Mouse (Mus musculus) limb, embryonic 14.5 days (tissue): ENCODE measurements around the gene S100a11. TPM values are rescaled to one million over a fixed set of nuclear protein-coding genes. Genes with fewer than 3 reads are reported as not detected.

Experiments used
- ATAC-seq: fragments of 200-750 bp; cut with Nextera tagmentation; 2 replicates; pipeline ENCODE4 v1.8.0; 2017; ENCODE audit warnings: low read depth, moderate number of reproducible peaks, moderate TSS enrichment; ENCODE audit not compliant: low FRiP score
- DNase-seq: peaks from one replicate; pipeline ENCODE4 v3.0.0-alpha.2; 2015; ENCODE audit warnings: low spot score
- H3K27ac ChIP-seq: fragments of 300-500 bp; sonication (generic); replicated peaks from 2 replicates; pipeline ENCODE4 v1.5.1; 2014; ENCODE audit warnings: low read depth, mild to moderate bottlenecking, low read length, moderate library complexity, mixed read lengths
- H3K27me3 ChIP-seq: fragments of 300-500 bp; sonication (generic); 2 replicates; pipeline ENCODE4 v1.6.1; 2014; ENCODE audit warnings: low read length, mixed read lengths; ENCODE audit not compliant: control insufficient read depth, insufficient read depth
- H3K36me3 ChIP-seq: fragments of 300-500 bp; sonication (generic); 2 replicates; pipeline ENCODE4 v1.6.1; 2014; ENCODE audit warnings: mild to moderate bottlenecking, low read length, moderate library complexity, mixed read lengths; ENCODE audit not compliant: control insufficient read depth, insufficient read depth
- H3K4me1 ChIP-seq: fragments of 300-500 bp; sonication (generic); 2 replicates; pipeline ENCODE4 v1.6.1; 2014; ENCODE audit warnings: antibody characterized with exemption, low read length, mixed read lengths; ENCODE audit not compliant: control insufficient read depth, insufficient read depth
- H3K4me2 ChIP-seq: fragments of 300-500 bp; sonication (generic); replicated peaks from 2 replicates; pipeline ENCODE4 v1.6.1; 2014; ENCODE audit warnings: low read depth, mild to moderate bottlenecking, low read length, moderate library complexity; ENCODE audit not compliant: severe bottlenecking
- H3K4me3 ChIP-seq: fragments of 300-500 bp; sonication (generic); replicated peaks from 2 replicates; pipeline ENCODE4 v1.5.1; 2014; ENCODE audit warnings: low read length
- H3K9ac ChIP-seq: fragments of 300-500 bp; sonication (generic); 2 replicates; pipeline ENCODE4 v1.6.1; 2014; ENCODE audit warnings: mild to moderate bottlenecking, low read depth, low read length, moderate library complexity; ENCODE audit not compliant: severe bottlenecking
- H3K9me3 ChIP-seq: fragments of 300-500 bp; sonication (generic); 2 replicates; pipeline ENCODE4 v1.6.1; 2016; ENCODE audit warnings: low read length; ENCODE audit not compliant: control insufficient read depth
- POLR2A ChIP-seq: fragments of 200-500 bp; IDR thresholded peaks from 2 replicates; pipeline ENCODE4 v1.8.0; 2012; ENCODE audit warnings: inconsistent platforms, mild to moderate bottlenecking, moderate library complexity, borderline replicate concordance; ENCODE audit not compliant: insufficient read depth, insufficient read length; ENCODE audit errors: extremely low read depth
- WGBS: fragments of 180-500 bp; shearing (Covaris S2); extraction: QIAGEN DNeasy Blood & Tissue Kit; methylation state at CpG from one replicate; pipeline ENCODE4 v1.1.7; 2014; 5-methylcytosine and 5-hydroxymethylcytosine counted together
- polyA plus RNA-seq, 2 experiments: library from polyadenylated mRNA; depleted of rRNA in 1 of 2; stranded (reverse) in 1 of 2; unstranded in 1 of 2; fragments of >200 nt; fragmentation: Nextera tagmentation in 1 of 2; extraction: Ambion mirVana in 1 of 2; gene quantifications; 2 replicates each; pipeline versions ENCODE4 v1.2.1 to v1.2.3; 2012 to 2014

Gene S100a11
- polyA plus RNA-seq, 2 experiments = 638 to 1,916 TPM

- no peak overlapping the region for H3K9ac ChIP-seq
- ATAC-seq = no peak
- H3K4me3 ChIP-seq = no peak overlapping the region
- no peak overlapping the region for H3K4me2 ChIP-seq
- no peaks in the 10 kb centered on the region for H3K27me3 ChIP-seq
- no peak overlapping the region for H3K27ac ChIP-seq
- H3K36me3 ChIP-seq = no peaks in the 10 kb centered on the region
- no peaks in the 10 kb centered on the region for H3K9me3 ChIP-seq
- 80% methylated on average over 4 of the region's 4 CpGs for WGBS
- DNase-seq = no peak
- no peak for TF ChIP-seq POLR2A
- peaks cover 9% of the 10 kb centered on the region for H3K4me1 ChIP-seq
These were observed 29.7 kb downstream of the S100a11 start for GRCm38 (mm10) chr3:93549986-93550385.

- no peaks in the 10 kb centered on the region for H3K27me3 ChIP-seq
- no peak overlapping the region; the same call in 1 of the 2 replicates for H3K27ac ChIP-seq
- WGBS = 80% methylated on average over 5 of the region's 5 CpGs
- H3K4me1 ChIP-seq = peaks cover 23% of the 10 kb centered on the region
- H3K4me2 ChIP-seq = no peak overlapping the region
- DNase-seq (no peak), ATAC-seq (no peak)
- H3K9ac ChIP-seq = no peak overlapping the region
- TF ChIP-seq POLR2A = no peak
- H3K9me3 ChIP-seq = no peaks in the 10 kb centered on the region
- H3K4me3 ChIP-seq = no peak overlapping the region
- no peaks in the 10 kb centered on the region for H3K36me3 ChIP-seq
These were observed 31.9 kb downstream of the S100a11 start for GRCm38 (mm10) chr3:93551950-93552901.

- Histone ChIP-seq H3K27me3 (no peaks in the 10 kb centered on the region), H3K36me3 (no peaks in the 10 kb centered on the region), H3K4me1 (peaks cover 31% of the 10 kb centered on the region), H3K9me3 (no peaks in the 10 kb centered on the region), H3K9ac (no peak overlapping the region), H3K27ac (no peak overlapping the region), H3K4me3 (no peak overlapping the region), H3K4me2 (no peak overlapping the region)
- no peak for ATAC-seq
- DNase-seq = no peak
- no peak for TF ChIP-seq POLR2A
- 91% methylated on average over 2 of the region's 2 CpGs for WGBS
These were observed 33.0 kb downstream of the S100a11 start for GRCm38 (mm10) chr3:93553311-93553710.

GRCm38 (mm10) chr3:93553765-93554378 is 33.6 kb downstream of the S100a11 start:
- no peak for TF ChIP-seq POLR2A
- peak; percentile 42 for DNase-seq
- WGBS = 55% methylated on average over 9 of the region's 9 CpGs
- ATAC-seq = no peak
- Histone ChIP-seq H3K4me2 (0 out of 2 replicates have a peak overlapping the region, but pooled peaks have one; percentile 74), H3K4me1 (peaks cover 33% of the 10 kb centered on the region), H3K36me3 (no peaks in the 10 kb centered on the region), H3K4me3 (no peak overlapping the region), H3K27ac (no peak overlapping the region), H3K9ac (no peak overlapping the region), H3K27me3 (no peaks in the 10 kb centered on the region), H3K9me3 (no peaks in the 10 kb centered on the region)

- peak overlapping the region; percentile 86 for H3K9ac ChIP-seq
- no peaks in the 10 kb centered on the region for H3K9me3 ChIP-seq
- 19% methylated on average over 13 of the region's 13 CpGs for WGBS
- no peaks in the 10 kb centered on the region for H3K36me3 ChIP-seq
- peaks cover 33% of the 10 kb centered on the region for H3K4me1 ChIP-seq
- no peaks in the 10 kb centered on the region for H3K27me3 ChIP-seq
- DNase-seq (peak; percentile 49), ATAC-seq (0 out of 2 replicates have a peak, but pooled peaks have one; percentile 8)
- H3K4me3 ChIP-seq = peak overlapping the region; percentile 66
- no peak for TF ChIP-seq POLR2A
- peak overlapping the region; percentile 74 for H3K4me2 ChIP-seq
- H3K27ac ChIP-seq = peak overlapping the region; percentile 67
These were observed 34.2 kb downstream of the S100a11 start for GRCm38 (mm10) chr3:93554379-93554980.
